Mouse (Mus musculus): Measurements from ENCODE around the gene Siah1a.
A peak's percentile ranks its signal among the peaks of the same experiment; 100 is the strongest.

Gene Siah1a

DNA sequence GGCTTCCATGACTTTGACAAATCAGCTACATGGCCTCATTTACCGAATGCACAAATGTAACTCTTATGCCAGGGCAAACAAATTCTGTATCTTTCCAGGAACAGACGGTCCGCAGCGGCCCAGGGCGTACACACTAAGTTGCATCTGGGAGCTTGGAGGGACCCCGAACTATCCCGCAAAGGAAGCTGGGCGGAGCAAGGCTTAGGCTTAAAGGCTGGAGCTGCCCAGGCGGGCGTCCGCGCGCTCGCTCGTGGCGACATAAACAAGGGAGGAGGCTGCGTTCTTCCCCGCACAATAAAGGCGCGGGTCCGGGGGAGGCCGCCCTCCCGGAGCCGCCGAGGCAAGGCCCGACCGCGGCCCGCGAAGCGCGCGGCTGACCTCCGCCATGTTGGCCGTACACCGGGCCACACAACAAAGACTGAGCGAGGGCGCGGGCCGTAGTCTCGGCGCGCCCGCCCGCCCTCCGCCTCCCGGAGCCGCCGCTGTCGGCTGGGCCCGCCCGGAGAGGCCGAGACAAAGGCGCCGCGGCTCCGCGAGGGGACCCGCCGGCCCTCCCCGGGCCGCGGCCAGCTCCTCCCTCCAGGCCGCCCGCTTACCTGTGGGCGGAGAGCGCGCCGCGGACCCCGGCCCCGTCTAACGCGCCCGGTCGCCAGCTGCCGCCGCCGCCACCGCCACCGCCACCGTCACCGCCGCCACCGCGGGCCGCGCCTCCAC, at the start of gene Siah1a, which contains the start of gene Gm10638:
Gene Siah1a, minus strand, starts transcription at position 714 of the 714 bp plus-strand sequence.
Gene Gm10638, plus strand, starts transcription at position 479 of the 714 bp plus-strand sequence.
- peak; percentile 60 for DNase-seq (ENCODE audit: low read depth, low spot score)

DNA sequence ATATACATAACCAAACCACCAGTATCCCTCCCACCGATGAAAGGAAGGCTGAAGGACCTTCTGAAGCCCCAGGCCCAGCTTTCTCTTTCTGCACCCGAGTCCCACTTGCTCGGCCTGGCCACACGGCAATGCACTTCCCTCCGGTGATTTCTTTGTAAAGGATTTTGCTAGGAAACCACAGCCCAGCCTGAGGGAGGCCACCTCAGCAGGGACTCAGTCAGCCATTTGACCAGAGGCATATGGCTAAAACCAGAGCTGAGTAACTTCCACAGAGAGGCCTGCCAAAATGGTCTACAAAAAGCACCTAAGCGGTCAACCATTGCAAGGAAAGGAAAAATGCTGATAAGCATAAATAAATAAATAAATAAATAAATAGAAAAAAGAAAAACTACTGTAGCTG, 49.0 kb upstream of the Siah1a start:
- DNase-seq (ENCODE audit: low read depth, low spot score): no peak

DNA sequence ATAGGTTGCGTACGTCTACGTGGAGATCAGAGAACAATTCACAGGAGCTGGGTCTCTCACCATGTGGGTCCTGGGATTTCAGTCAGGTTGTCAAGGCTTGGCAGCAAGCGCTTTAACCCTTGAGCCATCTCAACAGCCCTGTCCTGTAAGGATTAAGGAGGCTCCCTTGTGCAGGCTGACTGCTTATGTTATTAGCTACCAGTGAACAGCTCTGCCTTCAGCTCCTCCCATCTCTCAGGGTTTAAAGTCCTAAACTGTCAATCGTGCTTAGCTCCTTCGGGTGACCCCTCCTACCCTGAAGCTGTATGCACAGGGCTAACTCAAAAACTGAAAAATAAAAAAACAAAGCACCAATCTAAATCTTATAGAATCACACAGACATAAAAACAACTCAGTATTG, 45.8 kb upstream of the Siah1a start:
- DNase-seq (ENCODE audit: low read depth, low spot score): no peak

DNA sequence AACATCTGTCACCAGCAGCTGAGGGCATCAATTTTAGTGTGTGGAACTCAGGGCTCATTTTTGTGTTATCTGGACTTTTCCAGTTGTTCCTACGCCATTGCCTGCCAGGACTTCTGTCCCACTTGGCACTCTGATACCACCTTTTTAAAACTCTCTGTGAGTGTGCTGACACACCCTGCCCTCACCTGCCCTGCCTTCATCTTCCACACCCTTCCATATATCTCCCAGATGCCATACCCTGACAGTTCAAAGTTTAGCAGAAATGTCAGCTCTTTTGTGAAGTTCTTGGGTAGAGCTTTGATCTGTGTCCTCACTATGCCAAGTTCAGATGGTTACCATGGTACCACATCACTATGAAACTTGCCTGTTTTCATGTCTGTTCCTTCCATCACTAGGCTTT, 43.8 kb upstream of the Siah1a start:
- no peak for DNase-seq (ENCODE audit: low read depth, low spot score)

DNA sequence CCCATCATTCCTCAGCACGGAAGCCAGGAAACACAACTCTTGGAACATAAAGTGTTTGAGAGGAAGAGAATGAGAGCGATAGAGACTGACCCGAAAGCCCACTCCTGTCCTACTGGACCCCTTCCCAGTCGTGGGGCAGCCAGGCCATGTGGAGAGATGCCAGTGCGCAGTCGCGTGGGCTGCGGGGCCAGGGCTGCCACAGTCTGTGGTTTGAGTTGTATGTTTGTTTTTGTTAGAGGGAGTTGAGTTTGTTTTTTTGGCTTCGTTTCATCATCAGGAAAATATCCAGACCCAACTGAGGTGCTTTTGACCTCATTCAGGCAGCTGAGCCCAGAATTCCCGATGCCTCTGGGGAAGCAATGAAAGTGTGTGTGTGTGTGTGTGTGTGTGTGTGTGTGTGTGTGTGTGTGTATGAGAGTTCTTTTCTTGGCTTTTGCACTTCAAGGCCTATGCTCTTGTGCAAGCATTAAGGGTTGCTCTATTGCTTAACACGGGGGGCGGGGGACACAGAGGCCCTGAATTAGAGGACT, 42.2 kb upstream of the Siah1a start:
- no peak for DNase-seq (ENCODE audit: low read depth, low spot score)

DNA sequence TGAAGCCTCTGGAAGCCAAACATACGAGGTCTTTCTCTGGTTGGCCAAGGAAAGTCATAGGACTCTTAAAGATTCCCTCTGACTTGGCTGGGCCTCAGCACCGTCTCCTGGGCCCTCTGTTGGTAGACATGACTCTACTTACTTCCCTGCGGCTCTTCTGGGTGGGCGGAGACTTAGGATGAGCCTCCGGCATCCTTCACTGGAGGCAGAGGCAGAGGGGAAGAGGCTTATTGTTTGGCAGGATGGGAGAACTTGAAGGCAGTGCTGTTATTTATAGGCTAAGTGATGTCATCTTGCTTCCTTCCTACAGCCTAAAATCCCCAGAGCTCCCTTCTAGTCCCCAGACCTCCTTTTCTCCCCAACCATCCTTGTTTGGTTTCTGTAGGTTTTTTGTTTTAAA, 40.8 kb upstream of the Siah1a start:
- no peak for DNase-seq (ENCODE audit: low read depth, low spot score)

DNA sequence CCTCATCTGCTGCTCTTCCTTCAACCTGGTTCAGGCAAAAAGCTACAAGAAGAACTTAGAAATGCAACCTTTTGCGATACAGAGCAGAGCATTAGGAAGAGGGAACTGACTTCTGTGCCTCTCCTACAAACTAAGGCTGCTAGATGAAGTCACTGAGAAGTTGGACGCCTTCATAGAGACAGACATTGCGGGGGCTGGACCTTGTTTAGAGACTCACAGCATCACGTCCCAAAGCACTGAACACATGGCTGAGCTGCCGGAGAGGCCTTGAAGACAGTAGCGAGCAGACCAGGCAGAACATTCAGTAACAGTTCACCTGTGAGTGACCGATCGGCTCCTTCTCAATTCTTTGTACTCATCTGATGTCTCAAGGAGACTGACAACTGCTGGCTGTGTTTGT, 35.4 kb upstream of the Siah1a start:
- DNase-seq (ENCODE audit: low read depth, low spot score): no peak

DNA sequence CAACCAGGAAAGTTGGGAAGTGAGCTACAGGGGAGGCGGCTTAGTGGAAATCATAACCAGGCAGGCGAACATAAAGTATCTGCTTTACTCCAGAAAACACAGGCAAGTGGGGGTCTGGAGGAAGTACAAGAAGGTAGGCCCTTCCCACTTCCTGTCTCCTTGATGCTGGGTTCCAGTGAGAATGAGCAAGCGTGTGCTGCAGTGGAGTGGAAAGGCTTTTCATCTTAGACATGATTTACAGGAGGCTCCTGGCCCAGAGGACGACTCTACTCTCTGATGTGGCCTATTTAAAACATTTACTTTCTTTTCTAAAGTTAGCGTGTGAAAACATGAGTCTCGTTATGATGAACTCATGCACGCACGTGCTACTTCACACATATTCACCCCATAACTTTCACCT, 33.5 kb upstream of the Siah1a start:
- DNase-seq (ENCODE audit: low read depth, low spot score): no peak

DNA sequence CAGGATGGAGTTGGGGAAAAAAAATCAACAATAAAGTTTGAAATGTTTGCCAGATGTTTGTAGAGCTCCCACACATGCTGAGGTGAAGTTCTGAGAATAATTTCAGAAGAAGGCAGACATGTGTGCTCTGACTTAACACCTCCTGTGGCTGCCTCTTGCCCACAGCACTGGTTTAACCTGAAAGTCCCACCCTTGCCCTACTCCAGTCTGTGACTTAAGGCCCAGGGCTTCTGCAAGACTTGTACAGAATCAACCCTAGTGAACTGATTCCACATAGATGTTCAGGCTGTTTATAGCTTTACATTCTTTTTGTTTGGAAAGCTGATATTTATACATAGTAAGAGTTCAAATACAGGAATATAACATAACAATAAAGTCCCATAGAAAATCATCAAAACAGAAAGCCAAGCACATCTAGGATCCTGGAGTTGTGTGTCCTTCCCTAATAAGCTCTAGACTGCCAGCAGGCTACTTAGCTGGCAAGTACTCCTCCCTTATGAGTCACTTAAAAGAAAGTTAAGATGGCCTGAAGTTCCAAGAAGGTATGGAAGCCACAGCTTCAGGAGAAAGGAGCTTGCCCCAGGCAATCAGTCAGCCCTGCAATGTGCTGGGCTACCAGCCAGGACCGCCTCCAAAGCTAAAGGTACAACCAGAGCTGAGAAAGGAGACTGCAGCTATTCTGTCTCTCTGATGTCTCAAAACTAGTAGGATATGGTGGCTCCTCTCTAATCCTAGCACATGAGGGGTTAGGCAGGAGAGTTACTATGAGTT, 24.4 kb upstream of the Siah1a start:
- DNase-seq (ENCODE audit: low read depth, low spot score): no peak

DNA sequence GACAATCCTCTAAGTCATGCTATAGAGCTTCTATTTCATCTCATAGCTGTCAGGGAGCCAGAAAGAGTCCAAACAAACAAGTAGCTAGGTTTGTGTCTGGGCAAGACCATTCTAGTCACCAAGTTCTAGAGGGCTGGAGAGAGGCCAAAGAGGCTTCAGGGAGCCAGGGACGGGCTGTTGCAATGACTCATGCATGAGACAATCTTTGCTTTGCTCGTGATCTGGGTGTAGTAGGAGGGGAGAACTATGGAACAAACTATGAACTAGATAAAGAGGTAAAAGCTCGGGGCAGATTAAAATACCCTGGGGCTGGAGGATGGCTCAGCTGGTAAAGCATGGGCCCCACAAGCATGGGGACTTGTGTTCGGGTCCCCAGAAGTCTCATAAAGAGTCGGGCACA, 22.8 kb upstream of the Siah1a start:
- DNase-seq (ENCODE audit: low read depth, low spot score): no peak

DNA sequence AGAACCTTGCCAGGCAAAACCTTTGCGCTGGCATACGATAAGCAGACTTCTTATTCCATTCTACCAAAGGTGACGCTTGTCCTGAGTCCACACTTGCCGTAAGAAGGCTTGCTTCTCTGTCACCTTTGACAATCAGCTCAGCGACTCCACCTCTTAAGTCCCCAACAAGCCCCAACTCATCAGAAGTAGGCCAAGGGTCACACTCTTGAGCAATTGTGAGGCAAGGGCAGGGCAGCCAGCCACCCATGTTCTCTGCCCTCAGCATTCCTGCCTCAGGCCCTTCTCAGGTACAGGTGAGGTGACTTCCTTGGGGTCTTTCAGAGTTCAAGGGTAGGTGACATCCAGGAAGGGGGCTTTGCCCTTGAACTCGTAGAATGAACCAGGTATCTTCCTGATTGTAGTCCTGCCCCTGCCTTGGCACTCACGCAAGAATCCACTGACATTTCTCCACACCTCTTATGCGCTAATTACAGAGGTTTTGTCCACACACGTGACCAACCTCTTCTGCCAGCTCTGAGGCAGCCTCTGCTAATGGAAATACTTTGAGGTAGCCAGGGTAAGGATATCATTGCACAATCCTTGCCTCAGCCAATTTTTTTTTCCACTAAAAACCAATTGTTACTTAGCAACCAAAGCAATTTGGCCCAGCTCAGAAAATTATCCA, 20.9 kb upstream of the Siah1a start:
- DNase-seq (ENCODE audit: low read depth, low spot score): no peak

DNA sequence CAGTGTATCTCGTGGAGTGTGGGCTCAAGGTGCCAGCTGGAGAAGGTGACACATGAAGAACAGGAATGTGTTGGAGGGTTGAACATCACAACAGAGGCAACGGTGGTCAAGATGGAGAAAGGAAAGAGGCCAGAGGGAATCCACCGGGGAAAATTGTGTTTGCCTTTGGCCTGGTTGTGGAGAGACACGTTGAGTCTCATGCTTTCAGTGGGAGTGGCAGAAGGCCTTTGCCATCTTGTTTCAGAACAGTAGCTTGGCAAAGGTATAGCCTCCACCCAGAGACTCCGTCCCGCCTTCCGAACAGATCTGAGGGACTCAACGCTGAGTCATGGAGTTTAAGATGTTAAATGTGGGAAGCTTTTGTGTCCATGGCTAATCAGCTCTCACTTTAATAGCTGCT, 19.9 kb upstream of the Siah1a start:
- no peak for DNase-seq (ENCODE audit: low read depth, low spot score)

DNA sequence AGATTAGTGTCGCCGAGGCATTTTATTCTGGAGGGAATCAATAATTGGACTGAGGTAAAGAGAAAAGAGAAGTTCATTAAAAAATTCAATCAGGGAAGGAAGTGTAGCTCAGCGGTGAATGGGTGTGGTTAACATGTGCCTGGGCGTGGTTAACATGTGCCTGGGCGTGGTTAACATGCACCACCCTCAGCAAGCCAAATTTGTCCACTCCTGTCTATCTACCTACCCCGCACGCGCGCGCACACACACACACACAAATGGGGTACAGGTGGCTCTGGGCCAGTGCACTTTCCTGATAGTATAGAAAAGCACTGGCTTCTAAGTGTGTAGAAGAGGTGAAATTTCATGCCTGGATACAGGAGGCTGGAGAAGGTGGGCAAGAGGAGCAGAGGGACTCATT, 19.4 kb upstream of the Siah1a start:
- DNase-seq (ENCODE audit: low read depth, low spot score): no peak

DNA sequence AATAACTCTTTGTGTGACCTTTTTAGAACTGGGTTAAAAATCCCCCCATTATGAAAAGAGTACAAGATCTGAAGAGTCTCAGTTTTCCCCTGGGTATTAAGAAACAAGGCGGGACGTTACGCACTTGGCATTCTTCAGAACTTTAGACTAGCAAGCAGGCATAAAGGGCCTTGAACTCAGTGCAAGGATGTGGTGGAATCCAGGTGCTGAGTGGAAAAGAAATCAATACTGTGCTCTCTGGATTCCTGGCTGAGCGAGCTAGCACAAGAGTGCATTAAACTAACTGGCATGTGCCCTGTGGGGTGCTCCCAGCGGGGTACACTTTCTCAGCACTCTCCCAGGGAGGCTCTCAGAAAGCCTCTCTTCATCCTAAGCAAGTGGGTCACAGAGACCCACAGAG, 17.1 kb upstream of the Siah1a start:
- DNase-seq (ENCODE audit: low read depth, low spot score): no peak

DNA sequence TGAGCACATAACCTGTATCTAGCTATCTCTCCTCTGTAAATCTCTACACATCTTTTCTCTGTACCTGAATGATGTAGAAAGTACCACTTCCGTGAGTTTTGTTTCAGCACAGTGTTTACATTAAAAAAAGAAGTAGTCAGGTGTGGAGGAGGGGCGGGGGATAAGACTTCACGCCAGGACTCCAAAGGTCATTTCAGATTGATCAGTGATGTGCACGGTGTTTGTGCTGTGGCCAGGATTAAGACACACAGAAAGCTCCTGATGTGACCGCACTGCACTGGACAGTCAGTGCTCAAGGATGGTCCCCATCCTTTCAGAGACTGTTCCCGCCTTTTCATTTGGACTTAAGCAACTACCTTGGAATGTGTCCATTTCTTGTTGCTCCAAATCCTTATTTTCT, 15.0 kb upstream of the Siah1a start:
- DNase-seq (ENCODE audit: low read depth, low spot score): no peak

DNA sequence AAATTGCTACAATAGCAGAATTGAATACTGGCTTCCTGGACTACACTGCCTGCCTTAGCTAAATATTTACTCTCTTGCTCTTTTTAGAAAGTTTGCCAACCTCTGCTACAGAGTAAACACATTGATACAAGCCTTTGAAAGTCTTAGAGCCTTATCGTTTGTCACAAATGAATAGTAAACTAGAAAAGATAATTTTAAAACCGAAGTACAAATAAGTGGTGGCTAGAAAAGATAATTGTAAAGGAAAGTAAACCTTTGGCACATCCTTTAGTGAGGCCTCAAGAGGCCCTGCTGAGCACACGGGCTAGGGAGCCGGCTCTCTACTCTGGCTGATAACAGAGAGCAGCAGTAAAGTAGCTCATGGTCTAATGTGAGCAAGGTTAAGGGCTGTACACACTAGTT, 13.4 kb upstream of the Siah1a start:
- no peak for DNase-seq (ENCODE audit: low read depth, low spot score)

DNA sequence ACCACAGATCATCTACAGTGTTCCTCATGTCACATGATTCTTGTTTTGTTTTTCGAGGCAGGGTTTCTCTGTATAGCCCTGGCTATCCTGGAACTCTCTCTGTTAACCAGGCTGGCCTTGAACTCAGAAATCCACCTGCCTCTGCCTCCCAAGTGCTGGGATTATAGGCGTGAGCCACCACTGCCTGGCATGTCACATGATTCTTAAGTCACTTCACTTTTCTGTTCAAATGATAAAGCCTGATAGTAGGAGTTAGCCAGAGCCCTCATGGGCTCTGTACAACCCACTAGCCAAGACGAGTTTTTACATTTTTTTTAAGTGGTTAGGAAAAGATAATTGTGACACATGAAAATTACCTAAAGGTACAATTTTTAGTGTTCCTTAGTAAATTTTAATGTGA, 12.9 kb upstream of the Siah1a start:
- no peak for DNase-seq (ENCODE audit: low read depth, low spot score)

DNA sequence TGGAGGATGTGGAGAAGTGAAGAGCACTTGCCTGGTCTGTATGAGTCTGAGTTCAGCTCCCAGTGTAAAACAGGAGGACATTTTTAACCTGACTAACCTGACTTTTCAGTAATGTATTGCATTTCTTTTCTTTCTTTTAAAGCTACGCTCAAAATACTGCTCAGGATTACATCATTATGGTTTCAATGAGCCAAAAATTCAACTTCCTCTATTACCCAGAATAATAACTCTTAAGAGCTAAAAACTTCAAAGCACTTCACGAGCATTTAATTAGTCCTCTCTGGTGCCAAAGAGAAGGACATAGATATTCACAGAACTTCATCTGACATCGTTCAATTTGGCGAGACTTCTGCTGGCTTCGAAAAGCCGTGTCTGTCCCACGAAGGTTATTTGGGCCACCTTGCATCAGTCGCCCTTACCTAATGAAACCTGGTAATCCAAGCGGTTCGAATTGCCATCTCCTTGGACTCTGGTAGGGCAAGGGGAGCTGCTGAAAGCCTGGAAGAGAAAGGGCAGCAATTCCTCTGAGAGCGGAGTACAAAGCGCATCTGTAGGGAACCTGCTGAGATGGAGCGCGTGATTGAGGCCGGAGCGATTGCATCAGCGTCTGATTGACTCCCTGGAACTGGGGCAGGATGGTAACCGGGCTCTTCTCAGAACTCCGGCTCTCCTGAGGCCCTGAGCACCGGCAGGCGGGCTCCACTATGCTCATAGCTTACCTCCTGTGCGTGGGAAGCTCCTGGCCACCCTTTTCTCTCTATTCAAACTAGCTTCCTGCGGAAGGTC, 11.4 kb upstream of the Siah1a start:
- no peak for DNase-seq (ENCODE audit: low read depth, low spot score)

DNA sequence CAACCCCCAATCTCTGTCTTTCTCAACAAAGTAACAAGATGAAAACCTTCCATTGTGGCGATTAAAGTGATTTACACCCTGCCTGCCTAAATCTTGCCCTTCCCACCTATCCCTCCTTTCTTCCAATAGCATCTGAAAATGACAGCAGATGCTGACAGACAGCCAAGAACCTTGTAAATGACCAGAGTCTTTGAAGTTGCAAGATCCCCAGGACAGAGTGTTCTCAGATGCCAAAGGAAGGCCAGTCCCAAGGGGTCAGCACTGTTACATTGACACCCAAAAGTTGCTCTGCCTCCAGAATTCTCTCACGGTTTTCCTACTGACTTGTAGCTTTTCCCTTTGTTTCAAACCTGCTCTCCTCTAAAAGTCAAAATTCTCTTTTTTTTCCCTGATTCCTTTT, 4.1 kb upstream of the Siah1a start:
- no peak for DNase-seq (ENCODE audit: low read depth, low spot score)

DNA sequence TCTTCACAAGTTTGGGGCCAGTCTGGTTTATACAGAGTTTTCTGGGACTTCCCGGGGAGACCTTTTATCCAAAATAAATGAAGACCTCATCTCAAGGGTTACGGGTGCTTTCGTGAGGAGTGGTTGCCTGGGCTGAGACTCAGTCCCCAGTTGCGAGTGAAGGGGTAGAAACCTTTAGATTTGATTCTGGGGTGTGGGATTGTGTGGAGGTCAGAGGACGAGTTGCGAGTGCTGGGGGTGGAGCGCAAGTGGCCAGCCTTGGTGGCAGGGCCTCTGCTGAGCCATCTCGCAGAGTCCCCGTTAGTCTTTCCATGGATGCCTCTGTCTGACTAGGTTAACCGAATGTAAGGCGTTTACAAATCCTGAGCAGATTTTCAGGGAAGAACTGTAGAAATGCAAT, 777 bp upstream of the Siah1a start:
- no peak for DNase-seq (ENCODE audit: low read depth, low spot score)

DNA sequence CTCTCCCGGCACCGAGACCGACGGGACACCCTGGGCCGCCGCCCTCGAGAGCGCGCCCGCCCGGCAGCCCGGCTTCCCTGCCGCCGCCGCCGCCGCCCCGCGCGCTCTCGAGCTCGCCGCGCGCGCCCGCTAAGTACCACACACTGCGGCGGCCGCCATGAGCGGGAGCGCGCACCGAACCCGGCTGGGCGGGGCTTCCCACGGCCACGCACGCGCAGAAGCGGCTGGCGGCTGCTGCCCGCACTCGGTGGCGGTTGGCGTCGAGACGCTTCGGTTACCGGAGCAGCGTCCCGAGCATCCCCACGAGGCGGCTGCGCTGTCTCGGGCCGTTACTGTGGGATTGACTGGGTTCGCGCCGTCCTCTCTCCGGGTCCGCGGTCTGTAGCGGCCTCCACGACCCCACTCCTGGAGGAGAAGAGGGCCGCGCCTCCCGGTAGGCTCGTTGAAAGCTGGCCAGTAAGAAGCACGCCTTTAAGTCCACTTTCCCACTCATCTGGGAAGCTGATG, 254 bp upstream of the Siah1a start:
- DNase-seq (ENCODE audit: low read depth, low spot score): peak; percentile 86

Data from forelimb bud, embryonic 11.5 days (tissue).